ENCODE assay signal across 27 mouse cellular contexts in the genomic region with DNA sequence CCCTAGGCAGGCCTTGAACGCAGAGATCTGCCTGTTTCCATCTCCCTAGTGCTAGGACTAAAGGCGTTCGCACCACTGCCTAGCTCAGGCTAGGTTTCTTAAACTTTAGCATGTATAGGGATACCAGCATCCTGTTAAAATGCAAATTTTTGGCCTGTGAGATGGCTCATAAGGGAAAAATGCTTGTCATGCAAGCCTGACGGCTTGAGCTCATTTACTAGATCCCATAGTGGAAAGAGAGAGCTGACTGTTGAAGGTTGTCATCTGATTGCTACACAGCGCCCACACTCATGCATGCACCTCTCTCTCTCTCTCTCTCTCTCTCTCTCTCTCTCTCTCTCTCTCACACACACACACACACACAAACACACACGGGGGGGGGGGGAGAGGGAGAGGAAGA. TPM values are rescaled to one million over a fixed set of nuclear protein-coding genes. Genes with fewer than 3 reads are reported as not detected.
"Had no signal": no experiment of that assay in that cellular context is flagged by ENCODE, and none has a peak within 500 bp of the region (broad histone marks: within the 10 kb centered on the region; RNA-seq: fewer than 3 reads in every experiment).

No protein-coding gene starts in this region.

- H3K4me3 ChIP-seq: megakaryocyte, embryonic 14.5 days; midbrain, embryonic 12.5 days; myocyte; neural tube, embryonic 13.5 days; neural tube, embryonic 15.5 days had no signal

- H3K27me3 ChIP-seq: midbrain, embryonic 12.5 days; neural tube, embryonic 13.5 days; neural tube, embryonic 15.5 days had no signal

- H3K27ac ChIP-seq: macrophage; midbrain, embryonic 12.5 days; neural tube, embryonic 13.5 days; neural tube, embryonic 15.5 days had no signal

- ATAC-seq: midbrain, embryonic 16.5 days had no signal

- DNase-seq: lung, adult 18-20 months; lung, embryonic 14.5 days; lung, postnatal 10 days; lung, postnatal 36 days; midbrain, embryonic 14.5 days; retina, postnatal 1 day; right cerebral cortex, adult 18-20 months; right cerebral cortex, postnatal 25 days; right cerebral cortex, postnatal 4 days; spleen, adult 18-20 months; thymus, adult 18-20 months; thymus, postnatal 14 days; thymus, postnatal 36 days had no signal

RNA-seq across cellular contexts. Expression of gene Noto, which starts 12.9 kb away (rescaled TPM):
- total RNA-seq: megakaryocyte progenitor cell, adult 5-6 weeks had no signal
- polyA plus RNA-seq: liver, embryonic 16.5 days; macrophage; midbrain, embryonic 12.5 days; midbrain, embryonic 14.5 days; midbrain, embryonic 16.5 days; myocyte; neural tube, embryonic 11.5 days; neural tube, embryonic 13.5 days; neural tube, embryonic 15.5 days; small intestine, adult 2 months; stomach, embryonic 14.5 days; stomach, embryonic 16.5 days; thymus, postnatal 0 days had no signal
